Mouse (Mus musculus) stomach, postnatal 0 days (tissue): ENCODE results near the gene Nxpe3.

Experiments used
- CTCF ChIP-seq: IDR thresholded peaks from 2 replicates; pipeline ENCODE4 v1.5.1; 2016; ENCODE audit warnings: antibody characterized with exemption, low read depth, mild to moderate bottlenecking, moderate library complexity
- EP300 ChIP-seq: optimal IDR thresholded peaks from 2 replicates; pipeline ENCODE3; 2016; ENCODE audit warnings: antibody characterized with exemption

- TF ChIP-seq CTCF: 0 out of 2 replicates have a peak, but pooled peaks have one; percentile 11
- no peak for TF ChIP-seq EP300
Observed at GRCm38 (mm10) chr16:55819186-55819861, 75.8 kb downstream of the Nxpe3 start.
